Mouse (Mus musculus) CH12.LX (cell line): ENCODE data around the gene Tk1. TPM values are rescaled to one million over a fixed set of nuclear protein-coding genes. Genes with fewer than 3 reads are reported as not detected.
A peak's percentile ranks its signal among the peaks of the same experiment; 100 is the strongest.

Experiments used
- DNase-seq: peaks from one replicate; pipeline ENCODE4 v3.0.0-alpha.2; 2013; ENCODE audit errors: extremely low read depth
- H3K27ac ChIP-seq: 2 replicates; pipeline ENCODE4 v1.5.1; 2012; ENCODE audit warnings: low read depth, mild to moderate bottlenecking, control low read depth, moderate library complexity; ENCODE audit not compliant: insufficient read depth
- H3K27me3 ChIP-seq: replicated peaks from 2 replicates; pipeline ENCODE3; 2012; ENCODE audit warnings: inconsistent platforms
- H3K36me3 ChIP-seq, 2 experiments: replicated peaks in 1 of 2; 2 replicates each; pipeline versions ENCODE3 to v1.6.1; 2012; ENCODE audit warnings: inconsistent platforms in 1 of 2, low read length in 1 of 2, mild to moderate bottlenecking in 1 of 2, mixed read lengths in 1 of 2, moderate library complexity in 1 of 2; ENCODE audit not compliant: control insufficient read depth in 1 of 2, insufficient read depth in 1 of 2
- H3K4me1 ChIP-seq, 2 experiments: 2 replicates each; pipeline ENCODE4 v1.6.1; 2012; ENCODE audit warnings: inconsistent platforms in 1 of 2, moderate library complexity in 1 of 2; ENCODE audit not compliant: insufficient read depth in 2 of 2, control insufficient read depth in 1 of 2
- H3K4me2 ChIP-seq: 2 replicates; pipeline ENCODE4 v1.6.1; 2012; ENCODE audit warnings: low read depth, mild to moderate bottlenecking, control low read depth; ENCODE audit not compliant: poor library complexity, insufficient read depth, severe bottlenecking
- H3K4me3 ChIP-seq, 3 experiments: fragments of 150-350 bp in 1 of 3; sonication (generic) in 1 of 3; replicated peaks in 1 of 3; 2 replicates each; pipeline versions ENCODE3 to v1.5.1; 2011 to 2012; ENCODE audit warnings: low read depth in 2 of 3, low read length in 2 of 3, mild to moderate bottlenecking in 2 of 3, moderate library complexity in 2 of 3, control low read depth in 1 of 3, improper control_type of control experiment in 1 of 3, inconsistent platforms in 1 of 3, mixed read lengths in 1 of 3; ENCODE audit not compliant: poor library complexity in 1 of 3
- H3K79me2 ChIP-seq: replicated peaks from 2 replicates; pipeline ENCODE4 v1.6.1; 2012; ENCODE audit warnings: mild to moderate bottlenecking, moderate library complexity; ENCODE audit not compliant: control insufficient read depth, poor library complexity, insufficient read depth, severe bottlenecking; ENCODE audit errors: extremely low read depth
- H3K9ac ChIP-seq: 2 replicates; pipeline ENCODE4 v1.6.1; 2012; ENCODE audit warnings: low read depth, mild to moderate bottlenecking, control low read depth, moderate library complexity; ENCODE audit not compliant: insufficient read depth
- H3K9me3 ChIP-seq: replicated peaks from 2 replicates; pipeline ENCODE3; 2012; ENCODE audit warnings: low read length, inconsistent platforms, mixed read lengths
- BHLHE40 ChIP-seq: IDR thresholded peaks from 2 replicates; pipeline ENCODE4 v1.6.1; 2011; ENCODE audit warnings: mild to moderate bottlenecking, low read depth, low read length, improper control_type of control experiment
- CHD2 ChIP-seq: IDR thresholded peaks from 2 replicates; pipeline ENCODE4 v1.6.1; 2011; ENCODE audit warnings: low read length, improper control_type of control experiment
- CTCF ChIP-seq, 2 experiments: IDR thresholded peaks in 1 of 2; conservative IDR thresholded peaks in 1 of 2; 2 replicates each; pipeline ENCODE4 v1.5.1; 2011 to 2012; ENCODE audit warnings: low read depth in 2 of 2, low read length in 2 of 2, improper control_type of control experiment in 1 of 2, inconsistent platforms in 1 of 2, mild to moderate bottlenecking in 1 of 2, moderate library complexity in 1 of 2
- ELF1 ChIP-seq: IDR thresholded peaks from 2 replicates; pipeline ENCODE4 v1.6.1; 2014; ENCODE audit warnings: low read depth, mild to moderate bottlenecking, inconsistent platforms, low read length, improper control_type of control experiment
- ETS1 ChIP-seq: conservative IDR thresholded peaks from 2 replicates; pipeline ENCODE4 v1.6.1; 2012; ENCODE audit warnings: low read depth, mild to moderate bottlenecking, inconsistent platforms, low read length, improper control_type of control experiment, moderate library complexity
- HCFC1 ChIP-seq: IDR thresholded peaks from 2 replicates; pipeline ENCODE4 v1.6.1; 2012; ENCODE audit warnings: low read depth, mild to moderate bottlenecking, inconsistent platforms, low read length, improper control_type of control experiment
- IRF4 ChIP-seq: IDR thresholded peaks from 2 replicates; pipeline ENCODE4 v1.6.1; 2014; ENCODE audit warnings: low read depth, mild to moderate bottlenecking, inconsistent platforms, low read length, improper control_type of control experiment
- JUN ChIP-seq: IDR thresholded peaks from 2 replicates; pipeline ENCODE4 v1.6.1; 2011; ENCODE audit warnings: low read depth, mild to moderate bottlenecking, low read length, improper control_type of control experiment, moderate library complexity; ENCODE audit not compliant: insufficient read depth
- MAFK ChIP-seq: IDR thresholded peaks from 2 replicates; pipeline ENCODE4 v1.6.1; 2011; ENCODE audit warnings: low read length, improper control_type of control experiment; ENCODE audit not compliant: insufficient replicate concordance
- MAX ChIP-seq: IDR thresholded peaks from 2 replicates; pipeline ENCODE4 v1.6.1; 2011; ENCODE audit warnings: low read length, improper control_type of control experiment
- MAZ ChIP-seq: IDR thresholded peaks from 2 replicates; pipeline ENCODE4 v1.6.1; 2012; ENCODE audit warnings: low read depth, mild to moderate bottlenecking, inconsistent platforms, low read length, improper control_type of control experiment, moderate library complexity
- MEF2A ChIP-seq: IDR thresholded peaks from 2 replicates; pipeline ENCODE4 v1.6.1; 2014; ENCODE audit warnings: low read depth, mild to moderate bottlenecking, inconsistent platforms, low read length, improper control_type of control experiment, borderline replicate concordance
- MXI1 ChIP-seq: IDR thresholded peaks from 2 replicates; pipeline ENCODE4 v1.6.1; 2011; ENCODE audit warnings: mild to moderate bottlenecking, low read depth, low read length, improper control_type of control experiment
- MYC ChIP-seq: IDR thresholded peaks from 2 replicates; pipeline ENCODE4 v1.6.1; 2011; ENCODE audit warnings: low read depth, mild to moderate bottlenecking, improper control_type of control experiment, low read length
- NELFE ChIP-seq: IDR thresholded peaks from 2 replicates; pipeline ENCODE4 v1.6.1; 2011; ENCODE audit warnings: low read depth, low read length, improper control_type of control experiment
- PAX5 ChIP-seq: IDR thresholded peaks from 2 replicates; pipeline ENCODE4 v1.6.1; 2012; ENCODE audit warnings: low read length, inconsistent platforms, mixed read lengths
- POLR2A ChIP-seq: IDR thresholded peaks from 2 replicates; pipeline ENCODE4 v1.6.1; 2011; ENCODE audit warnings: low read depth, mild to moderate bottlenecking, improper control_type of control experiment, low read length
- POLR2AphosphoS2 ChIP-seq: IDR thresholded peaks from 2 replicates; pipeline ENCODE4 v1.6.1; 2011; ENCODE audit warnings: low read depth, low read length, improper control_type of control experiment
- RAD21 ChIP-seq: IDR thresholded peaks from 2 replicates; pipeline ENCODE4 v1.6.1; 2011; ENCODE audit warnings: low read depth, mild to moderate bottlenecking, low read length, improper control_type of control experiment, moderate library complexity
- SIN3A ChIP-seq: IDR thresholded peaks from 2 replicates; pipeline ENCODE4 v1.6.1; 2012; ENCODE audit warnings: low read length, improper control_type of control experiment, inconsistent platforms
- SMC3 ChIP-seq: IDR thresholded peaks from 2 replicates; pipeline ENCODE4 v1.6.1; 2011; ENCODE audit warnings: low read depth, low read length, improper control_type of control experiment
- TBP ChIP-seq: conservative IDR thresholded peaks from 2 replicates; pipeline ENCODE4 v1.6.1; 2011; ENCODE audit warnings: low read depth, low read length, improper control_type of control experiment
- TCF12 ChIP-seq: IDR thresholded peaks from 2 replicates; pipeline ENCODE4 v1.6.1; 2014; ENCODE audit warnings: low read depth, mild to moderate bottlenecking, inconsistent platforms, low read length, improper control_type of control experiment
- UBTF ChIP-seq: IDR thresholded peaks from 2 replicates; pipeline ENCODE4 v1.6.1; 2012; ENCODE audit warnings: low read depth, mild to moderate bottlenecking, inconsistent platforms, low read length, improper control_type of control experiment, moderate library complexity
- USF2 ChIP-seq: conservative IDR thresholded peaks from 2 replicates; pipeline ENCODE4 v1.6.1; 2011; ENCODE audit warnings: low read depth, low read length, improper control_type of control experiment
- ZKSCAN1 ChIP-seq: IDR thresholded peaks from 2 replicates; pipeline ENCODE4 v1.6.1; 2012; ENCODE audit warnings: low read depth, inconsistent platforms, low read length, improper control_type of control experiment, borderline replicate concordance
- ZMIZ1 ChIP-seq: IDR thresholded peaks from 2 replicates; pipeline ENCODE4 v1.6.1; 2012; ENCODE audit warnings: low read depth, mild to moderate bottlenecking, inconsistent platforms, low read length, improper control_type of control experiment
- ZNF384 ChIP-seq: IDR thresholded peaks from 2 replicates; pipeline ENCODE4 v1.6.1; 2012; ENCODE audit warnings: low read depth, low read length, improper control_type of control experiment, inconsistent platforms
- dilution Hi-C: fragments of 300-500 bp; cut with MboI; formaldehyde crosslinking; loops from 2 replicates; pipeline ENCODE4 v1.14.3; 2020; ENCODE audit warnings: low sequenced_read_pairs; ENCODE audit not compliant: extremely low pct_unique_long_range_greater_than_20kb, extremely low pct_ligation_motif_present
- in situ Hi-C: fragments of 300-500 bp; cut with MboI; formaldehyde crosslinking; loops from 3 replicates; pipeline ENCODE4 v1.14.3; 2019; ENCODE audit warnings: low sequenced_read_pairs, low pct_ligation_motif_present, low pct_unique_long_range_greater_than_20kb, mixed read lengths
- polyA plus RNA-seq: library from polyadenylated mRNA; unstranded; fragments of >175 nt; gene quantifications from 2 replicates; pipeline ENCODE4 v1.2.1, GENCODE M21; 2012; ENCODE audit warnings: low read depth; ENCODE audit not compliant: insufficient read length
- total RNA-seq, 2 experiments: library from RNA; depleted of rRNA; stranded (reverse); fragments of 300-350 nt in 1 of 2; fragments of >200 nt in 1 of 2; gene quantifications; 2 replicates each; pipeline ENCODE4 v1.2.3; 2012 to 2014

The Tk1 gene
- total and polyA plus RNA-seq, 3 experiments, result 146 to 235 (median 179) TPM

DNA sequence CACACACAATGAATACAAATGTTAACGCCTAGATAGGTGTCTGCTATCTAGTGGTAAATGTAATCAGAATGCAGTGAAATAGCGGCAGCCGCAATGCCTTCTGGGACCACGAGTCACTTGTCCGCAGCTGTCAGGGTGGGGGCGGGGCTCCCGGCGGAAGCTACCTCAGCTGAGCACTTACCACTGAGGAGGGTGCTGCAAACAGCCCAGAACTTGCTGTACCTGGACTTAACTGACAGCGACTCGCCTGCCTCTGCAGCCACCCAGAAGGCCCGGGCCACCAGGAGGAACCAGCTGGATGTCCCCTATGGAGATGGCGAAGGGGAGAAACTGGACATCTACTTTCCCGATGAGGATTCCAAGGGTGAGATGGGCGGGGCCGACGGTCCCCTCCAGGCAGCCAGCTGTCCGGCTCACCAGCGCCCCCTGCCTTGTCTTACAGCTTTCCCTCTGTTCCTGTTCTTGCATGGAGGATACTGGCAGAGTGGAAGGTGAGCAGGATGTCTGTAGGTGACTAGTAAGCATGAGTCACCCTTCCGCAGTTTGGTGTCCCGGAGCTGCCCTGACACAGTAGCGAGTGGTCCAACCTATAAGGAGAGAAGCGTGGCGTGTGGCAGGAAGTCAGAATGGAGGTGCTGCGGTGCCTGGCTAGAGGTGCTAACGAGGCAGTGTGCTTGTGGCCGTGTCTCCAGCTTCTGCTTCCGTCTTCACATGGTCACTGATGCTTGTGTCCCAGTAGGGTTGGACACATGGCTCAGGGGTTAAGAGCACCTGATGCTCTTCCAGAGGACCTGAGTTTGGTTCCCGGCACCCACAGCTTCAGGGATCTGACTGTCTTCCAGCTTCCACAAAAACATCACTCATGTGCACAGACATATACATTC lies 6.4 kb upstream of the Tk1 start:
- peak overlapping the region; percentile 75 for H3K4me2 ChIP-seq
- in situ Hi-C loops (no loop called here), dilution Hi-C loops (no loop called here)
- peak; percentile 97 for DNase-seq
- H3K27ac ChIP-seq, result peak overlapping the region; percentile 52
- H3K27me3 ChIP-seq, result no peaks in the 10 kb centered on the region
- peak overlapping the region; percentile 51 to 65 (median 62) for H3K4me3 ChIP-seq
- no peaks in the 10 kb centered on the region for H3K9me3 ChIP-seq
- peak overlapping the region; percentile 35 for H3K9ac ChIP-seq
- H3K79me2 ChIP-seq, result peaks cover 4% of the 10 kb centered on the region
- H3K4me1 ChIP-seq, result peaks cover 11 to 39% of the 10 kb centered on the region in 2 experiments
- TF ChIP-seq MXI1, result peak; percentile 90
- 0 out of 2 replicates have a peak, but pooled peaks have one; percentile 59 for TF ChIP-seq UBTF
- peak; percentile 43; the same call in 1 of the 2 replicates for TF ChIP-seq NELFE
- peak; percentile 78; the same call in 1 of the 2 replicates for TF ChIP-seq TBP
- peak; percentile 99 for TF ChIP-seq SIN3A
- TF ChIP-seq MAZ, result peak; percentile 77; the same call in 1 of the 2 replicates
- no peak for TF ChIP-seq MAFK
- peak; percentile 81 for TF ChIP-seq MAX
- TF ChIP-seq BHLHE40, result peak; percentile 62; the same call in 1 of the 2 replicates
- TF ChIP-seq ETS1, result peak; percentile 67; the same call in 1 of the 2 replicates
- no peak for TF ChIP-seq ZNF384
- TF ChIP-seq PAX5, result no peak
- TF ChIP-seq ZMIZ1, result peak; percentile 22
- peak; percentile 72; the same call in 1 of the 2 replicates for TF ChIP-seq CHD2
- TF ChIP-seq MEF2A, result peak; percentile 27; the same call in 1 of the 2 replicates
- no peak for TF ChIP-seq JUN
- peak; percentile 65 for TF ChIP-seq RAD21
- TF ChIP-seq IRF4, result peak; percentile 32; the same call in 1 of the 2 replicates
- peak; percentile 47; the same call in 1 of the 2 replicates for TF ChIP-seq POLR2AphosphoS2
- TF ChIP-seq TCF12, result peak; percentile 38; the same call in 1 of the 2 replicates
- TF ChIP-seq ZKSCAN1, result no peak
- TF ChIP-seq ELF1, result peak; percentile 69
- TF ChIP-seq CTCF (conservative IDR thresholded peaks at IDR 0.05 in 1 of 2, IDR thresholded peaks at IDR 0.05 in 1 of 2; ENCODE audit: low read depth in 2 of 2, low read length in 2 of 2), result peak; percentile 66 to 92
- peak; percentile 63 for TF ChIP-seq SMC3
- TF ChIP-seq MYC, result peak; percentile 87; the same call in 1 of the 2 replicates
- peak; percentile 54 for TF ChIP-seq HCFC1
- TF ChIP-seq POLR2A, result peak; percentile 65
- no peak; the same call in 1 of the 2 replicates for TF ChIP-seq USF2
- H3K36me3 ChIP-seq, result peaks cover 3 to 28% of the 10 kb centered on the region in 2 experiments
